Mouse (Mus musculus) testis, postnatal 14 days (tissue): ENCODE data around the gene Ptpn4.
A peak's percentile ranks its signal among the peaks of the same experiment; 100 is the strongest.

Experiments
- DNase-seq: peaks from one replicate; pipeline ENCODE4 v3.0.0; 2021; ENCODE audit warnings: low spot score

Ptpn4 gene

DNA sequence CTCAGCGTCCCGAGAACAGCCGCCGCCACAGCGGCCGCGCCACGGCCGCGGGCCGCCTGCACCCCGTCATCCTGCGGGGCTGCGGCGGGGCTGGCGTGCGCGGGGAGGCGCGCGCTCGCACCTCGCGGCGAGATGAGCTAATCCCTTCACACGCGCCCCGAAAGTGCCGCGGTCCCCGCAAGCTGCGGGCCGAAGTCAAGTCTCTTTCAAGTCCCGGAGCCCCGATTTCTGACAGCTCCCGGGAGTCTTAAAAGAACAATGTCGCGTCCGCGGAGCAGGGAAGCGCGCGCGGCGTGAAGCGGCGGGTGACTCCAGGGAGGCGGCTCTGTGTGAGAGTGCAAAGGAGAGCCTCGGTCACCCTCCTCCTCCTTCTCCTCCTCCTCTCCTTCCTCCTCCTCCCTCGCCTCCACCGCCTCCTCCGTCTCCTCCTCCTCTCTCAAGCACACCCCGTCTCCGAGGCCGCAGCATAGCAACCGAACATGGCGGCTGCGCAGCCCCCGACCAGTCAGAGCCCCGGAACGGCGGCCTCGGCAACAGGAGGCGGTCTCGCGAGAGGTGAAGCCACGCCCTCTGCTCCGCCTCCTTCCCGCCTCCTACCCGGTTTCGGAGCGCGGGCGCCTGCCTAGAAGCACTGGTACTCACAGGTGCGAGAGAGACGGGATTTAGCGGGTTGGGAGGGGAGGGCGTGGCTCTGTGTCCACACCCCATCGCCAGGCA is at the start of gene Ptpn4:
Gene Ptpn4 (minus strand): TSS at position 579 of the 717 bp plus-strand sequence.
- DNase-seq: peak; percentile 99

DNA sequence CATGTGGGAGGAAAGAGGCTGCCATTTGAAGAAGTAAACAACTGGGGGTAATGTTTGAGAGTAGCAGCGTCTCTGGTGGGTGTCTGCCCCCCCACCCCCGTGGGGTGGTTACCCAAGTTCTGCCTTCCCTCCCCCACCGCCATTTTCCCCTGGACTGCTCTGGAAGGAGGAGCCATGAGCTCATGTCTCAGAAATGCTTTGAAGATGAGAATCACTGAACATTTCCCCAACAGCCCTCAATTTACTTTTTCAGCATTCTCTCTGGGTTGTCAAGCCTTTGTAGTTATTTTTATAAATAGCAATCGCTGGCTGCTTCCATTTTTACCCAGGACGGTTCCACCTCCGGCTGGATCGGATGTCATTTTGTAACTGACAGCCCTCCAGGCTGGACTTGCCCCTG is 48.9 kb upstream of the Ptpn4 start:
- no peak for DNase-seq

DNA sequence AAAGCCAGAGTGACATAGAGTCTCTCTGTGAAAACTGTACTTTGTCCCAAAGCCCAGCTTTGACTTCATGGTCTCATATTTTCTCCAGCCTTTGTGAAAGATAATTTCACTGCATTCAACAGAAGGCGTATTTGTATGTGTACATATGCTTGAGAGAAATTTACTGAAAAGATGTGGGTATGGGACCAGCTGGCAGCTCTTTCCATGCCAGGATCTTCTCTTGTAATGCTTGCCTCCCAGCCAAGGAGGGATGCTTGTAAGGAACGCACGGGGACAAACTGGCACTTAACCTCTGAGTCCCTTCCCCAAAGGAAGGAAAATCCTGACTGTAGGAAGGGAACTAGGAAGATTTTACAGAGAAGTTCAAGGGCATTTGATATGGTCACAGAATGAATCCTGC is 46.9 kb upstream of the Ptpn4 start:
- no peak for DNase-seq

DNA sequence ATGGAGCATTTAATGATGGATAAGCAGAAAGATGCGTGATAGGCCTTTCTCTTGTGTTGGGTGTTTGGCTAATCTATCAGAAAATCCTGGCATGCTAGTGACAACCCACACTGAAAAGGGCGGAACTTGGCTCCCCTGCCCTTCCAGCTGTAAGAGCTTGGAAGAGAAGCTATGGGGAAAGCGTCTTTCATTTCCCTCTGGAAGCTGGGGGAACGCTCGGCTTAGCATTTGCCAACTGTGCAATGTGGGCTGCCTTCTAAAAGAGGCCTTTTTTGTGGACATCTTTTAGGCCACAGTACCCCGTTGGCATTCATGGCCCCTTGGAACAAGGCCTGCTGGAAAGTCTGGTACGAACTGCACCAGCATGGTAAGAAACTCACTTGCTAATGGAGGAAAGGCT is 41.5 kb upstream of the Ptpn4 start:
- no peak for DNase-seq

DNA sequence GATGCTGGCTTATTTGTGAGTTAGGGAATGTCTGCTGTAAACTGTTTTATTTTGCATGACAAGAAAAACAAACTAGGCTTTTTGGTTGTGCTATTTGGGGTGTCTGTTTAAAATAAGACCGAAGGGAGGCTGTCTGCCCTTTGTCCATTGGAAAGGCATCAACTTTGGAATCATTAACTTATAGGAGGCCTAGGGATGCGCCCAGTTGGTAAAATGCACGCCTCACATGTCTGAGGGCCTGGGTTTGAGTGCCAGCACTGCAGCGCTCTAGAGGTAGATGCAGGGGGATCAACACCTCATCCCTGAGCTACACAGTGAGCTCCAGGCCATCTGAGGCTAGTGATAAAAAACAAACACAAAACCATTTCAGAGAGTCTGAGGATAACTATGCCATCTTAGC is 40.1 kb upstream of the Ptpn4 start:
- DNase-seq: no peak

DNA sequence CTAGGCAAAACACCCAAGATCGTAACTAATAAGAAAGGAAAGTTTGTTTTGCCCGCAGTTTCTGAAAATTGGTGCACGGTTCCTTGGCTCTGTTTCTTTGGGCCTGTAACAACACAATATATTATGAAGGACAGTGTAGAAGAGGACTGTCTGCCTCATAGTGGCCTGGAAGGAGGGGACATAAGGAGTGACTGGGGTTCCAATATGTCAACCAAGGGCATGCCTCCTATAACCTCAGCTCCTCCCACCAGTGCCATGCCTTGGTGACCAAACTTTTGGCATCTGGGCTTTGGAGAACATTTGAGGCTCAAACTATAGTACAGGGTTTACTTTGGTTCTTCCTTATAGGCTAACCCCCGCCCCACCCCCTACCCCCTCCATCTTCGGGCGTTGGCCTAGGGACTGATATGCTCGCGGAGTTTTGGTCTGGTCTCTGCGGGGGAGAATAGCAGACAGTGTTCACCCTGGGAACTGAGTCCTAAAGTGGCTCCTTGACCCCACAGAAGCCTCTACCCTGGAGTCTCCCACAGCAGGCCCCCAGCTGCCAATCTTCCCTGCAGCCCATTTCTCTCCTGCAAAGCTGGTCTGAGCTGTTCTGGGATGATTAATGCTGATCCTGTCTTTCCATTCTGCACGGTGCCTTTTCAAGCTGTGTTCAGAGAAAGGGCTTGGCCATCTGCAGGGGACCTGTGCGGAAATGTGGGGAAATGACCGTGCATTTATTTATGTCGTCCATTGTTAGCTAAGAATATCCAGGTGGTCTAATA is 31.2 kb upstream of the Ptpn4 start:
- DNase-seq: no peak

DNA sequence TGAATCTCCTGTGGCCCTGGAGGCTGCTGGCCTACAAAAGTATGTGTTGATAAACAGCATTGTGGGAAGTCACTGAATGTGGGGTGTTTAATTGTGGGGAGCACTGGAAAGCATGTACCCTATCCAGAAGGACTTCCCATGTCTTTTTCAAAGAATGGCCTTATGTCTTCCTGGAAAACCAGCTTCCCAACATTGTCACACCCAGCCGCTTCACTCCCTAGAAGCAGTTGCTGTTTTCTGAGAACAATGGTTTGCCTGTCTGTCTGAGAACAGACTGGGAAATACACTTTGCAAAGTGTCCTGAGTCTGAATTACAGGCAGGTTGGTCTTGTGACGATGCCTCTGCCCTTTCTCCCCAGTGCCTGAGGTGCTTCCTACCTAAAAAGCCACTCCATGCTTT is 29.9 kb upstream of the Ptpn4 start:
- DNase-seq: no peak

DNA sequence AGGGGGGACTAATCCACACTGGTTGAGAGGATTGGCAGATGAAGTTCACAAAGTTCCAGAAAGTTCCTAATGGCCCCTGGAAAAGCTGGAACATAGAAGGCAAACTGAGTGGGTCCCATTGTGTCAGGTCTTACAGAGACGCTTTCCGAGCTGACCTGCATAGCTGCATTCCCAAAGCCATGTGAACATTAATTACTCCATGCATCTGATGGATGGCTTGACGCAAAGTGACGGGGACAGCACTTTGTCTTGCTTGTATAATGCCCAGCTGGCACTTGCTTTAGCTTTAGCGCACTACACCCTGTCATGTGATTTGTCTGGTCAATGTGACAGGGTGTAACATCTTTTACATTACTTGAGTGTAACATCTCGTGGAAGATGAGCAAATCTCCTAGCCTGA is 27.9 kb upstream of the Ptpn4 start:
- no peak for DNase-seq

DNA sequence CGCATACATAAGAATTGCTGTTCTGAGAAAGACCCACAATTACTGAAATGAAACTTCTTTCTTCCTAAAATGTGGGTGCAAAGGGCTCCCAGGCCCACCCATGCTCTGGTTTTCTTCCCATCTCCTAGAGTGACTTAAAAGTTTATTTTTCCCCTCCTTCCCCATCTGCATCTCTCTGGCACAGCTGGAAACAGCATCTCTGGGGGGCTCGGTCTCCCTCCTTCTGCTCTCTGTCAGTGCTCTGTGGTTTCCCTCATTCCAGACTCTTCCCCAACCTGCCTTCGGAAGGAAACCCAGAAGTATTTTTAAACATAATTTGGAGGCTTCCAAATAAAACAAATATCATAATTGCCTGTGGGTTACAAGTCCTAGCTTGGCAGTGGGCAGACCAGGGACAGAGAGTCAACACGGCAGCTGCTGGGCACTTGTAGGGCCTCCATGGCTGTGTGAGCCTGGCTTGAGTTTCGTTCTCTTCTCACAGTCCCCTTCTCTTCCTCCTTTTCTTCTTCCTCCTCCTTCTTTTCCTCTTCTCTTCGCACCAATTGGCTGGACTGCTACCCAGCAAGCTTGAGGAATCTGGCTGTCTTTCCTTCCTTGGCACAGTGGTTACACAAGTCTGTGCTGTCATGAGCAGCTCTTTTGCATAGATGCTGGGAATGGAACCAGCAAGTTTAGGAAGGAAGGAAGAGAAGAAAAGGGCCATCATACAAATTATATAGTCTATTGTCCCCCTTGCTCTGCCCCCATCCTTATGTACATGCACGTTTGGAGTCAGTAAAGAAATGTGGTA is 26.3 kb upstream of the Ptpn4 start:
- DNase-seq: no peak

DNA sequence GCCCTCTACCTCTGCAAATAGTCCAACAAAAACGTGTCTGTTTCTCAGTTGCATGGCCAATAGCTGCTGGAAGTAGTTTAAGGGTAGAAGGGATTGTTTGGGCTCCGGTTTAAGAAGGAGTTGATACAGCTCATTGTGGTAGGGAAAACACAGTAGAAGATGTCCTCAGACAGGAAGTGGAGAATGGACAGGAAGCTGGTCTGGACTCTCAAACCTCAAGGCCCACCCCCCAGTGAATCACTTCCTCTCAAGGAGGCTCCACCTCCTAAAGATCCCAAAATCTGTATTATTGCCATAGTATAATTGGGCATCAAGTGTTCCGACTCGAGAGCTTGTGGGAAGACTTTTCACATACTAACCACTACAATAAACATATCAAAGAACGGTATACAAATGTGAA is 22.2 kb upstream of the Ptpn4 start:
- no peak for DNase-seq

DNA sequence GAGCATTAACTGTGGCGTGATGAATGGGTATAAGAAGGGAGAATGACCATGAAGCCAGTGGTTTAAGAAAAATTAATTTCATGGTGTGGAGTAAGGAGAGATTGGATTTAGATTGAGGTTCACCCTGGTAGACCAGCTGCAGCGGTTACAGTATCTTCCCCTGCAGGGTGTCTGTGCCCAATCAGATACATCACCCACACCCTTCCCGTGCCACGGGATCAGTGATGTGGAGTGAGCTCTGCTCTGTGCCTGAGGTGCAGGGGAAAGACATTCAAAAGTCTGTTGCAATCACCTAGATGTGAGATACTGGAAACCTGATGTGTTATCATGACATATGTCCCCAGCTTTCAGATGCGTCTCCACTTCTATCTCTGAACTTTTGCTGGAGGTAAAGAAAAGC is 15.6 kb upstream of the Ptpn4 start:
- no peak for DNase-seq

DNA sequence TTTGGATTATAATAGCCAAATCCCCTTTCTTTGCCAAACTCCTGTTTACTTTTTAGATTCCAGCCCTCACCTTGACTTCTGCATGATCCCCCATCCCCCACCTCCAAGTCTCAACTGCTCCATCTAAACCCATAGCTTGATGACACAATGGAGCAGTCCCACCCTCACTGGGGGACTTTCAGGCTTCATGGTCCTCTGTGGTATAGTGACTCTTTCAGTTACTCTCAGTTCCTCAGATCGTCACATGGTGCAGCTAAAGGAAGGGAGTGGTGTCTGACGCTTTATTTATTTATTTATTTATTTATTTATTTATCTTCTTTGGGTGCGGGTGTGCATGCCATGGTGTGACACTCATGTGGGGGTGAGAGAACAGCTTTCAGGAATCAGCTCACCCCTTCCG is 14.9 kb upstream of the Ptpn4 start:
- DNase-seq: no peak

DNA sequence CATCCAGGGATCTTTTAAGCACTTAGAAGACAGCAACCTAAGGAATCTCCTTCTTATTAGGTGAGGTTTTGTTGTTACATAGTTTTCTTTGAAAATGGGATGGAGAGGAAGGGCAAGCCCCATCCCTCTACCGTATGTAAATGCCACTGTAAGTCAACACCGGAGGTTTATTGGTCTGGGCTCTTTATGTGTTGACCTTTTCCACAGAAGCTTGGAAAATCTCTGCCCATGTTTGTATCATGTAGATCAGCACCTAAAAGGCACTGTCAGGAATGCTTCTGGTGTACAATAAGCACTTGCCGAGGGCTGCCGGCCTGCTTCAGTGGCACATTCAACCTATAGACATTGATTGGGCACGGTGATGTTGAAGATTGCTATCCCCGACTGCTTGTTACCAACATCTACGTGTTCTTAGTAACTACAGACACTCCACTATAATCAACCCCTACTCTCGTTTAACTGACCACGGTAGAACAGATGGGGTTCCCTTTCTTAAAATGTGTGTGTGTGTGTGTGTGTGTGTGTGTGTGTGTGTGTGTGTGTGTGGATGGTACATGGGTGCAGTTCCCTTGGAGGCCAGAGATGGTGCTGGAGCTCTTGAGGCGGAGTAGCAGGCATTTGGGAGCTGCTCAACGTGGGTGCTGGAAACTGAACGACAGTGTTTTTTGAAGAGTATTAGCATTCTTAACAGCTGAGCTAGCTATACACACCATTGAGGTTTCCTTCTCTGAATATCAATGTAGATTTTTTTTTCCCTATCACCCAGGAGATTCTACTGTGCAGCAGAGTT is 11.9 kb upstream of the Ptpn4 start:
- no peak for DNase-seq

DNA sequence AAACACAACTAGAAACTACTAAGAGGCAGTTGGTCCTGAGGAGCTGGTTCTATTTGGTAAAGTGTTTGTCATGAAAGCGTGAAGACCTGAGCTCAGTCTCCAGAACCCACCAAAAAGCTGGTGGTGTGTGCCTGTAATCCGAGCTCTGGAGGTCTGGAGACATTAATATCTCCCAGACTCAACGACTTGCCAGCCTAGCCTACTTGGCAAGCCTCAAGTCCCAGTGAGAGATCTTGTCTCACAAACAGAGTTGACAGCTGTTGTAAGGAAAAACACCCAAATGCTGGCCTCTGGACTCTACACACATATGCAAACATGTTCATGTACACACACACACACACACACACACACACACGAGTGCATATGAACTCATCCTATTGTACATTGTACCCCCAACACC is 7.9 kb upstream of the Ptpn4 start:
- no peak for DNase-seq

DNA sequence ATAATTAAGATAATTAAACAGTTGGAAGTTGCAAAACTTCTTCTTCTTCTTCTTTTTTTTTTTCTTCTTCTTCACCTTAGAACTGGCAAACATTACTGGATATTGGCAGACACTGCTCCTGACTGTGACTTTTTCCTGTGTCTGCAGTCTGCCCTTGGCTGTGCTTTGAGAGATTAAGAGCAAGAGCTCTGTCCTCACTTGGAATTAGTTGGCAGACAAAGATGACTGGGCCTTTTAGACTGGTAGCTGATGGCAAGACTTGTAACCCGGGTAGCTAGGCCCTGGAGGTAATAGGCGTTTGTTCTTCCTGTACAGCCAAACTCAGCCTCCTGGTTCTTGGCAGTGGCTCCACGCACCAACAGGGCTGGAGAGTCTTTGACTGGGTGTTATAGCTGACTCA is 5.7 kb upstream of the Ptpn4 start:
- no peak for DNase-seq

DNA sequence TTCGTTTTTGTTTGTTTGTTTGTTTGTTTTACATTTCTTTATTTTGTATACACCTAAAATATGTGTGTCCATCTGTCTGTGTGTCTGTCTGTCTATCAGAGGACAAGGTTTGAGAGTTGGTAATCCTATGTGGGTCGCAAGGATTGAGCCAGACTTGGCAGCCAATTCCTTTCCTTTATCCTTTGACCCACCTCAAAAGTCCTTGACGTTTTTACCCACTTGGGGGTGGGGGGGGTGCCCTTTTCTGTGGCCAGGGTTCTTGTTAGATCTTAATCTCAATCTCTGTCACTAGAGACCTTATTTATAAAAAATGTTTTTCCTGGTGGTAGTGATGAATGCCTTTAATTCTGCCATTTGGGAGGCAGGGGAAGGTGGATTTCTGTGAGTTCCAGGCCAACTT is 828 bp upstream of the Ptpn4 start:
- DNase-seq: no peak

DNA sequence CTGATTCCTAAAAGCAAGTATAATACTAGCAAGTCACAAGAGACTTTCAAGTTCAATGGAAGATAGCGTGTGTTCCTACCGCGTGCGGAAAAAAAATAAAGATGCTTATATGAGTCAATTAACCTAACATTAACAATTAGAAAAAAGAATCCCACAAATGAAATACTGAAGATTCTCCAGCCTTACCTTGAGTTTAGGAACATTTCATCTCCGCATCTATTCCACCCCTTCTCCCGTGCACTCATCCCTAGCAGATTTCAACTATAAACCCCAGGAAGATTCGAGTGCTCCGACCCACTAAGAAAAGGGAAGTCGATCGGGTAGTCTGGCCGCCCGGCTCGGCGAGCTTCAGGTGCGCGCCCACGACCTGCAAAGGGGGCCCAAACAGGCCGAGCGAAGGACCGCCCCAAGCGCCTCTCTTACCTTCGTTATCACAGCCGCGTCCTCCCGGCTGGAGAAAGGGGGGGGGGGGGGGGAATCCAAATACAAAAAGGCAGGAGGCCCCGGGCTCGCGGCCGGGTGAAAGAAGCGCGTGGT is 866 bp downstream of the Ptpn4 start:
- no peak for DNase-seq

DNA sequence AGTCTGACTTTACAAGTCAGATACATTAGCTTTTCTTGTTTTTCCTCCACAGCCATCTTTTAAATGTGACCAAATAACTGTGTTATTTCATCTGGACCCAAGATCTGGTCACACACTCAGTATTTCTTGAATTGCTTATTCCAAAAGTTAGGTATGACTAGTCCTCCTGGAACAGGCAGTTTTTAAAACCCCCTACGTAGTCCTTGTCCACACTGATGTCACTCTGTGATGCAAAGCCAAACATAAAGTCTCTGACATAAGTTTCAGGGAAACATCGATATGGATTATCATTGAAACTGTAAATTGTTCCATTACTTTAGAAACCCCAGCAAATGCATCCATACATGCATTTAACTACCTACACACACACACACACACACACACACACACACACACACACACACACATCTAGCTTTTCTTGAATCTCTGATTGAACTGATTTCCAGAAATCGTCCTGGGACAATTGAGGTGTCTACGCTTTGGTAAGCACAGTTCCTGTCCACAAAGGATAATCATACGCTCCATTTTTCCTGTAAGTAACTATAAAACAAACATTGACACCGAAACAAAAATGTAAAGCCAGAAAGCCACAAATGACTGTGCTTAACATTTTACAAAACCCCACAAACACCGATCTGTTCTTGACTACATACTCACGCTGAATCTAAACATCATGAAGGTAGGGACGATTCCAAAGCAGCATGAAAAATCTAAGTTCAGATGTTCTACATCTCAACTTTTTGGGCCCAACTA is 1.5 kb downstream of the Ptpn4 start:
- DNase-seq: no peak

DNA sequence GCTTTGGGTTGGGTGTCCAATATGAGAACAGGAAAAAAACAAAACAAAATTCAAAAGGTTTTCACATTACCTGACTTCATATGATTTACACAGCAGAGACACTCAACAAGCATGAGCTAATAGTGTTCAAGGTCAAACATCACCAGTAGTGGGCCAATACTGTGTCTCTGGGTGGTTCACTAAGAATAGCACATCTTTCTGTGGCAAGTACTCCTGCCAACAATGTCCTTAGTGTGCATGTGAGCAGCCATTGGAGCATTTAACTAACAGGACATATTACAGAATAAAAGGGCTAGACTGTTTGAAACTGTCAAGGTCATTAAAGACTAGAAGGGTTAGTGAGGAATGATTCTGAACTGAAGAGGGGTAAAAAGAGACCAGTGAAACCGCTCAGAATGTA is 9.3 kb downstream of the Ptpn4 start:
- no peak for DNase-seq

DNA sequence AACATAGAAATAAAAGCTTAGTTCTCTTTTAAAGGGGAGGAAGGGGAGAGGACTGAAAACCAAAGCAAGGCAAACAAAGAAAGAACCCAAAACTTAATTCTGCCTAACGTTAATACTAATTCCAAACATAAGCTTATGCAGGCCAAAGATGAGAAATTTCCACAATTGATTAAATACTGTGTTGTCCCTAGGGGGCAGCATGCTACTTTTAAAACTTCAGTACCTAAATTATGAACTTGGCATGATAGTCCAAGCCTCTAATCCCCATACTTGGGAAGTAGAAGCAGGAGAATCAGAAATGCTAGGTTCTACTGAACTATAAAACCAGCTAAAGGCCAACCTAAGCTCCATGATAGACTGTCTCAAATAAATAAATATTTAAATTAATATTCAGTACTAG is 18.7 kb downstream of the Ptpn4 start:
- no peak for DNase-seq

DNA sequence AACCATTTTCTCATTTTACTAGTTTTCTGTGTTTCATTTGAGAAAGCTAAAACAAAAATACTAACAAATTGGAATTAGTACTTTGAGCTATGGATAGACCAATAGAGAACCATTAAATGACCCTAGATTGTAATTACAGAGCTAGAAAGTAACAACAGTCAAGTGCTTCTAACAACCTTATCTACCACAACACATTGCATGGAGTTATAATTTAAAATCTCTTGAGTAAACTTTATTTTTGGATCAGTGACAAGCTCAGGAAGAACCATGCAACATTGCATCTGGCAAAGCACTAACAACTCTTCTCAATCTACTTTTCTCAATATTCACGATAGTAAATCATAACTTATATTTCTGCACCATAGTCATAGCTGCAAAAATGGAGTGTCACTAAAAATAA is 29.7 kb downstream of the Ptpn4 start:
- DNase-seq: no peak
